Mouse (Mus musculus) bone marrow macrophage, adult 2 months (primary cell): Measurements from ENCODE around the gene Gimap1. TPM values are rescaled to one million over a fixed set of nuclear protein-coding genes. Genes with fewer than 3 reads are reported as not detected.

ENCODE experiments used
- H3K27ac ChIP-seq: 2 replicates; pipeline ENCODE4 v1.5.1; 2012; ENCODE audit warnings: low read depth, low read length; ENCODE audit not compliant: insufficient read depth
- H3K4me1 ChIP-seq: 2 replicates; pipeline ENCODE4 v1.6.1; 2012; ENCODE audit warnings: low read length; ENCODE audit not compliant: control insufficient read depth, insufficient read depth
- H3K4me3 ChIP-seq: 2 replicates; pipeline ENCODE4 v1.5.1; 2012; ENCODE audit warnings: mild to moderate bottlenecking, low read length, moderate library complexity; ENCODE audit not compliant: insufficient read depth
- CTCF ChIP-seq: IDR thresholded peaks from 2 replicates; pipeline ENCODE4 v1.5.1; 2012; ENCODE audit warnings: low read depth, mild to moderate bottlenecking, low read length, moderate library complexity
- POLR2A ChIP-seq: IDR thresholded peaks from 2 replicates; pipeline ENCODE4 v1.6.1; 2012; ENCODE audit warnings: mild to moderate bottlenecking, low read depth, low read length, borderline replicate concordance
- polyA plus RNA-seq: library from polyadenylated mRNA; stranded (reverse); fragments of >200 nt; gene quantifications from 2 replicates; pipeline ENCODE4 v1.2.4, GENCODE M21; 2012; ENCODE audit not compliant: missing spikeins, insufficient read depth, insufficient read length

The Gimap1 gene
- polyA plus RNA-seq, 1 experiment = not detected

DNA sequence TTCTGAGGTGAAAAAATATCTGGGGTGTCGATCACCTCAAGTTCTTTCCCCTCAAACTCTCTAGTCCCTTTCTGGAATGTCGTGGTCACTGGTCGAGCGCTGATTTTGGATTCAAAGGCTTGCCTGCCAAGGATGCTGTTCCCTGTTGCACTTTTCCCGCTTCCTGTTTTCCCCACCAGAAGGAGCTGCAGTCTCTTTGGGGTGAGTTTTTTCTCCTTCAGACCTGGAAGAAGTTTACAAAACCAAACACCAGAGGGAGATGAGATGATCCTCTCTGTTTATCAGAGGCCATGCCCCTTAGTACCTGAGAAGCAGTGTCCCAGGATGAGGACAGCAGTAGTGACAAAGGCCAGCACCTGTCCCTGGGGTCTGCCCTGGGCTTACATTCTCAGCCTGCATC is 36.3 kb upstream of the Gimap1 start:
- no peak for TF ChIP-seq CTCF
- no peak for TF ChIP-seq POLR2A
- peaks cover 29% of the 10 kb centered on the region for H3K4me1 ChIP-seq
- H3K4me3 ChIP-seq = no peak overlapping the region
- H3K27ac ChIP-seq = no peak overlapping the region

DNA sequence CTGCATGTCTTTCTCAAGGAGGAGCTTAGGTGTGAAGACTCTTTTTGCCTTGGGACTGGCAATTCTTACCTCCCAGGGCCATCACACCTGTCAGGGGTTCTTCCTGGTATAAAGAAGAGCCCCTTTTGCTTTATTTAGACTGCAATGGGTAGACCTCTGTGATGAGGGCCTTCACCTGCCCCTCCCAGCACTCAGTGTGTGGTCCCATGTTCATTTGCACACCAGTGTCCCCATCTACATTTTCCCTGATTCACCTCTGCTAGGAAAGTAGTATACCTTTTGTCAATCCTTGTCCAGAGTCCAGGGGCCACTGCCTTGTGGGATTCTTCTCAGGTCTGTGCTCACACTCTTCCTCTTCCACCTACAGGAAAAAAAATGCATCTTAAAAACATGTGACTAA is 34.7 kb upstream of the Gimap1 start:
- Histone ChIP-seq H3K27ac (no peak overlapping the region), H3K4me3 (no peak overlapping the region), H3K4me1 (peaks cover 27% of the 10 kb centered on the region)
- no peak for TF ChIP-seq CTCF
- no peak for TF ChIP-seq POLR2A

DNA sequence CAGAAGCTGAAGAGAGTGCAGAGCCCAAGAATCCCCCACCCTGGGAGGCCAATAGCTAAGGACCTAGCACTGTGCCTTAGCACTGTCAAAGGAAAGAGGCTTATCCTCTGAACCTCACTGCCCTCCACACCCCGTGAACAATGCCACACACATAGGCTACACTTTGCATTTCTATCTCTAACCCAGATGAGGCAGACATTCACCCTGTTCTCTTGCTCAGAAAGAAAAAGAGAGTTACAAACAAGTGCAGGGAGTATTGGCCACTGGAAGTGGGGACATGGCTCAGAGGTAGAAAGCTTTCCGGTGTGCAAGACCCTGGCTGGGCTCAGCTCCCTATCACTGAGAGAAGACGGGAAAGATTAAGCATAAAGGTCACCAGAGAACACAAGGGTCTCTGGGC is 32.7 kb upstream of the Gimap1 start:
- TF ChIP-seq POLR2A (no peak), CTCF (no peak)
- Histone ChIP-seq H3K4me1 (peaks cover 13% of the 10 kb centered on the region), H3K27ac (no peak overlapping the region), H3K4me3 (no peak overlapping the region)

DNA sequence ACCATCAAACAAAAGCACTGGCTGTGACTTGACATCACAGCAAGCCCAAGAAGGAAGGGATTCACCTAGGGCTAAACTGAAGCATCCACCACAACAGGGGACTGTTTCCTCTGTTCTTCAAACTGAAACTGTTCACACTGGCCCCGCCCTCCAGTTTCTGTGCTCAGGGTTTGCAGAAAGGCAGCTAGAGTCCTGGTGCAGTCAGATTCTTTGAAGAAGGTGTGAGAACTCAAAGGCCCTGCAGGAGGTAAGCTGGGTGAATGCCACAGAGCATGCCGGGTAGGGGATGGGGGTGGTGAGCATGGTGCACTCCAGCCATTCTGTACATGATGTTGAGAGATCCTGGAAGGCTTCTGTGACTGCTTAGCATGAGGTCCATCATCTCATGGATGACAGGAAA is 20.4 kb upstream of the Gimap1 start, which contains the start of the genes Gm28053 and Gimap7:
Gene Gm28053, plus strand, starts transcription at position 153 of the 400 bp plus-strand sequence.
Gene Gimap7, plus strand, starts transcription at position 167 of the 400 bp plus-strand sequence.
- TF ChIP-seq POLR2A = no peak
- no peak for TF ChIP-seq CTCF
- Histone ChIP-seq H3K4me3 (no peak within 1 kb of the TSS), H3K4me1 (no peaks in the 10 kb centered on the region), H3K27ac (no peak within 1 kb of the TSS)

DNA sequence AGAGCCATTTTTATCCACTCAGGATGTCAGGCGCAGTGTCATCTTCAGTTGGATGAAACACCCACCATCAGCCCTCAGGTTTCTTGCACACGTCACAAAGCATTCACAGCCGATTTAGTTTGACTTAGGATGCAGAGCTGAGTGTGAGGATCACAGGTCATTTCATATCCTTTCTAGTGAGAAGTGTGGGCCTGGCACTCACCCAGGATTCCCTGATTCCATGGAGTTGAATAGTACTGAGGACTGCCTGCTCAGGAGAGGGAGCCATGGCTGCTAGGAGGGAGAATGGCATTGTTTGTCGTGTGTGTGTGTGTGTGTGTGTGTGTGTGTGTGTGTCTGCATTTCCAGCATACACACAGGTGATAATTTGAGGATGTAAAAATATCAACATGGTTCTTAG is 18.5 kb upstream of the Gimap1 start:
- H3K4me3 ChIP-seq = no peak overlapping the region

DNA sequence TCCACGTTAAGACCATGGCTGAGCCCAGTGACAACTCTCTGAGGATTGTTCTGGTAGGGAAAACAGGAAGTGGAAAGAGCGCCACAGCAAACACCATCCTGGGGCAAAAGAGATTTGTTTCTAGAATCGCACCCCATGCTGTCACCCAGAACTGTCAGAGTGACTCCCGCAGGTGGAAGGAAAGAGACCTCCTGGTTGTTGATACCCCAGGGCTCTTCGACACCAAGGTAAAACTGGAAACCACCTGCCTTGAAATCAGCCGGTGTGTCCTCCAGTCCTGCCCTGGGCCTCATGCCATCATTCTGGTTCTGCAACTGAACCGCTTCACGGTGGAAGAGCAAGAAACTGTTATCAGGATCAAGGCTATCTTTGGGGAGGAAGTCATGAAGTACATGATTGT is 15.4 kb upstream of the Gimap1 start:
- no peak for TF ChIP-seq POLR2A
- no peak for TF ChIP-seq CTCF
- H3K4me1 ChIP-seq = no peaks in the 10 kb centered on the region
- no peak overlapping the region for H3K4me3 ChIP-seq
- no peak overlapping the region for H3K27ac ChIP-seq

More for the DNA sequence above, 18.5 kb upstream of the Gimap1 start:
- TF ChIP-seq CTCF (no peak), POLR2A (no peak)
- Histone ChIP-seq H3K27ac (no peak overlapping the region), H3K4me1 (no peaks in the 10 kb centered on the region)

DNA sequence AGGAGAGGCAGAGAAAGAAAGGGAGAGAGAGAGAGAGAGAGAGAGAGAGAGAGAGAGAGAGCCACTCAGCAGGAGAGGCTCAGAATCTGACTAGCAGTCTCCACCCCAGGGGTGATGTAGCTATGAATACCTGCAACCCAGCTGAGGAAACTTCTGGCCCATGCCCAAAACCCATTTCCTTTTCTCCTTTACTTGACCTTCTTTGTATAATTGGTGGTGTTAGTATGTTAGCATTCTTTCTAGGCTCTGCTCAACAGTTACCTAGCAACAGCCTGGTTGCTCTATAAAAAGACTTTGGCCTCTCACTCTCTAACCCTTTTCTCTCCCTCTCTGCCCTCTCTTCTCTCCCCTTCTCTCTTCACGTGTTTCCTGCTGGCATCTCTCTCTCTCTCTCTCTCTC is 13.4 kb upstream of the Gimap1 start:
- no peaks in the 10 kb centered on the region for H3K4me1 ChIP-seq
- H3K4me3 ChIP-seq = no peak overlapping the region
- no peak overlapping the region for H3K27ac ChIP-seq
- TF ChIP-seq POLR2A = no peak
- TF ChIP-seq CTCF = no peak

DNA sequence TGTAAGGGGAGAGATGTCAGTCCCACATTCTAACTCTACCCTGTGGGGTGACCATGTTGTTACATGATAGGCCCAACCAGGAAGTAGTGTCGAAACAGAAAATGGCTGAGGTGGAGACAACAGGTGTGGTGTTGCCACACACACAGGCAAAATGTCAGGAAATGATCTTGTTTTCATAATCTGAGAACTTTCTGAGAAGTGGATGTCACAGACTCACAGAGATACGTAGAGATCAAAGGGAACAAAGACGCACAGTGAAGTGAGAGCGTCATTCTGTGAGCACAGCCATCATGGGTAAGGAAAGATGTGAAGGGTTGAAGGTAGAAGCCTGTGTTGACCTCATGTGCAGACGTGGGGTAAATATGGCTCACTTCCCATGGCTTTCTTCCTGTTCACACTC is 11.1 kb upstream of the Gimap1 start:
- no peaks in the 10 kb centered on the region for H3K4me1 ChIP-seq
- no peak overlapping the region for H3K4me3 ChIP-seq
- H3K27ac ChIP-seq = no peak overlapping the region
- TF ChIP-seq POLR2A = no peak
- no peak for TF ChIP-seq CTCF

DNA sequence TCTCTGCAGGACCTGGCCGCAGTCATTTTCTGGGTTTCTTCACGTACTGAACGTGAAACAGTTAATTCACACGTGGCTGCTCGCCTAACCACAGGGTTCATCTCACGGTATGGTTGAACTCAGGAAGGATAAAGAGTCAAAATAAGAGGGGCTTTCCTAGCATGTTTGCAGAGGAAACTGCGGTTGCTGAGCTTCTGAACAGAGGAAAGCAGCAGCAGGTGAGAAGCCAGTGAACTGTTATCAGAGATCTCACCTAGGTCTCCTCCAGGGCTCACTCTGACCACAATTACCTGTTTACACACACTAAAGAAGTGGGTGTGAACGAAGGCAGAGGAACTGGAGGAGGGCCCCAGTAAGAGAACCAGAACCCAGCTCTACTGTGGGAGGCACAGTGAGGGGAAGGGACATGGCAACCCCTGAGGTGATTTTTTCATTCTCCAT is 6.0 kb upstream of the Gimap1 start:
- no peak overlapping the region for H3K27ac ChIP-seq

DNA sequence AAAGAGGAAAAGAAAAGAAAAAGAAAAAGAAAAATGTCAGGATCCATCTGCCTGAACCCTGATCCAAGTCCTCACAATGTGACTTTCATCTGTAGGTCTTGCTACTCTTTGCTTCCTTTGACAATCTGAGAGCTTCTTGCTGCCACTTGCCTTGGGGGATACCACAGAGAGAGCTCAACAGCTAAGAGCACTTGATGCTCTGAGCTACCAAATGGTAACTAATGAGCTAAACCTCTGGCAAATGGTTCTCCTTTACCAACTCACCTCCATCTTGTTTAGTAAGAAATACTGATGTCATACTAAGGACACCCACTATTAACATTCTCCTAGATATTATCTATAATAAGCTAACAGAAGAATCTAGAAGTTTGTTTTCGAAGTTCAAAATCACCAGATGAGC is 5.2 kb upstream of the Gimap1 start:
- TF ChIP-seq POLR2A = no peak
- Histone ChIP-seq H3K27ac (no peak overlapping the region), H3K4me1 (no peaks in the 10 kb centered on the region), H3K4me3 (no peak overlapping the region)

More for the DNA sequence above, 6.0 kb upstream of the Gimap1 start:
- H3K4me1 ChIP-seq = no peaks in the 10 kb centered on the region
- no peak overlapping the region for H3K4me3 ChIP-seq
- TF ChIP-seq CTCF (no peak), POLR2A (no peak)

DNA sequence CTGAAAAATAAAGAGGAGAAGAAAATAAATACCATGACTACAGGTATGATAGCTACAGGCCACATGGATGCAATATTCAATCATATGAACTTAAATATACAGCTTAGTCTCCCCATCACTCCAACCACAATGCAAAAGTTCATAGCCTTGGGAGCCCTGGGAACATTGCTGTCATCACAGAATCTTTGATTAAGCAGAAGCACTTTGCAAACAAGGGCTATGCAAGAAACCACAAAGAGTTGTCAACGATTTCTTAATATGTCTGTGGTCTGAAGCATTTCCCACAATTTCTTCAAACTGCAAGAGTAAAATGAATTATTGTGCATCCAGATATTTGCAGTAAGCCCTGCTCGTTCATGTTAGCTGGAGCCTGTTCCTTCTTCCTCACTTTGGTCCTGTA is 1.8 kb upstream of the Gimap1 start:
- Histone ChIP-seq H3K27ac (no peak overlapping the region), H3K4me1 (no peaks in the 10 kb centered on the region), H3K4me3 (no peak overlapping the region)
- no peak for TF ChIP-seq POLR2A
